Mouse (Mus musculus) embryo, embryonic 9.5 days (tissue): Measurements from ENCODE around the gene Cadm4.

ENCODE experiments used
- DNase-seq: peaks from one replicate; pipeline ENCODE4 v3.0.0-alpha.2; 2017; ENCODE audit errors: extremely low spot score

Cadm4 gene

GRCm38 (mm10) chr7:24531211-24531971 lies 49.6 kb downstream of the Cadm4 start:
- peak; percentile 82 for DNase-seq

- DNase-seq: no peak
Measured at GRCm38 (mm10) chr7:24533031-24533571, 51.3 kb downstream of the Cadm4 start.

- DNase-seq: no peak
Measured at GRCm38 (mm10) chr7:24533806-24534205, 52.0 kb downstream of the Cadm4 start.

GRCm38 (mm10) chr7:24534301-24534700 lies 52.5 kb downstream of the Cadm4 start:
- DNase-seq: peak; percentile 17

- DNase-seq: no peak
Measured at GRCm38 (mm10) chr7:24537081-24537480, 55.3 kb downstream of the Cadm4 start.

GRCm38 (mm10) chr7:24537591-24537990 lies 55.8 kb downstream of the Cadm4 start:
- no peak for DNase-seq

- DNase-seq: no peak
Measured at GRCm38 (mm10) chr7:24538154-24538553, 56.3 kb downstream of the Cadm4 start.

- DNase-seq: no peak
Measured at GRCm38 (mm10) chr7:24538701-24539100, 56.9 kb downstream of the Cadm4 start.

- no peak for DNase-seq
Measured at GRCm38 (mm10) chr7:24539686-24540085, 57.9 kb downstream of the Cadm4 start.

GRCm38 (mm10) chr7:24544506-24544905 lies 62.7 kb downstream of the Cadm4 start:
- no peak for DNase-seq

- DNase-seq: no peak
Measured at GRCm38 (mm10) chr7:24546068-24546614, 64.3 kb downstream of the Cadm4 start, which contains the start of the genes Pinlyp and Xrcc1. TSS of gene Pinlyp (minus strand) at chr7:24546118. TSS of gene Xrcc1 (plus strand) at chr7:24546289.

GRCm38 (mm10) chr7:24546634-24547389 lies 65.0 kb downstream of the Cadm4 start:
- peak; percentile 99 for DNase-seq

GRCm38 (mm10) chr7:24547534-24548036 lies 65.8 kb downstream of the Cadm4 start:
- no peak for DNase-seq

- no peak for DNase-seq
Measured at GRCm38 (mm10) chr7:24551985-24552759, 70.3 kb downstream of the Cadm4 start.
